ENCODE assay signal across 10 mouse cellular contexts in the genomic region with DNA sequence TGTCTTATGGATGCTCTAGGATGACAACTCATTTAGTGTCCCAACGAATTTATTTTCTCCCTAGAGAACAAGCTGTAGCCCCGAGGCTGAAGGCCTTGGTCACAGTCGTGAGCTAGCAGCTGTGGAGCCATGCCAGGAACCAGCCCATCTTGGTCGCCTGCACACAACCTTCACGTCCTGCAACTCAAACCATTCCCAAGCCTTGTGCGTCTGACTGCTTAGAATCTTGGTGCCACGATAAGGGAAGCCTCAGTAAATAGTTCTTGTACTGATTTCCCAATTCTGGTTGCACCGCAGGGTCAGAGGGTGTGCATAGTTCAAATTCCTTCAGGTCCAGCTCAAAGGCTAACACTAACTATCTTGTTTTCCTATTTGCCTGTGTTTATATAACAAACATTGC. TPM values are rescaled to one million over a fixed set of nuclear protein-coding genes. Genes with fewer than 3 reads are reported as not detected.
A peak's percentile ranks its signal among the peaks of the same experiment; 100 is the strongest.
DNase-seq lines count a peak whose midpoint lies in the region; ATAC-seq and TF ChIP-seq lines count a peak whose summit lies in the region.
"Had no signal": no experiment of that assay in that cellular context is flagged by ENCODE, and none has a peak within 500 bp of the region (broad histone marks: within the 10 kb centered on the region; RNA-seq: fewer than 3 reads in every experiment).

No protein-coding gene starts in this region.

- POLR2A ChIA-PET in Patski (lab: Charles Lee), result no interaction called here

- no peak for TF ChIP-seq POLR2A in cerebellum, adult 2 months (IDR thresholded peaks at IDR 0.05; ENCODE audit: borderline replicate concordance, insufficient read depth, low read length)

- 49% methylated on average over 8 of the region's 8 CpGs for WGBS in liver, postnatal 0 days (ENCODE audit: insufficient replicate concordance)
- whole genome bisulfite sequencing in forebrain, embryonic 12.5 days, result 80% methylated on average over 8 of the region's 8 CpGs
- 52% methylated on average over 8 of the region's 8 CpGs for WGBS in cerebellum, adult 2 months

- no peaks in the 10 kb centered on the region for H3K9me3 ChIP-seq in liver, postnatal 0 days (ENCODE audit: low read length)
- H3K9me3 ChIP-seq in forebrain, embryonic 12.5 days, result no peaks in the 10 kb centered on the region

- H3K27me3 ChIP-seq in Patski, result no peaks in the 10 kb centered on the region
- H3K27me3 ChIP-seq in liver, postnatal 0 days (ENCODE audit: insufficient read depth, low read length), result no peaks in the 10 kb centered on the region
- H3K27me3 ChIP-seq in forebrain, embryonic 12.5 days, result no peaks in the 10 kb centered on the region
- no peaks in the 10 kb centered on the region for H3K27me3 ChIP-seq in cerebellum, adult 2 months (ENCODE audit: control insufficient read depth, insufficient read depth, low read length)

- DNase-seq in Patski (ENCODE audit: low read depth, low spot score), result no peak
- DNase-seq in adrenal gland, postnatal 25 days, result peak; percentile 72
- DNase-seq in kidney, adult 18-20 months, result peak; percentile 72
- peak; percentile 44 for DNase-seq in liver, postnatal 0 days
- DNase-seq in spleen, postnatal 36 days (ENCODE audit: low spot score in 2 of 2), result no peak
- DNase-seq in cerebellum, adult 2 months, result no peak
- DNase-seq in layer of hippocampus, adult 11-12 months (ENCODE audit: low spot score), result no peak

- no peak for TF ChIP-seq CTCF in Patski (IDR thresholded peaks at IDR 0.05)
- TF ChIP-seq CTCF in liver, postnatal 0 days (IDR thresholded peaks at IDR 0.05; ENCODE audit: low read depth), result no peak
- TF ChIP-seq CTCF in cerebellum, adult 2 months (IDR thresholded peaks at IDR 0.05; ENCODE audit: borderline replicate concordance, insufficient read depth, low read depth, low read length), result no peak

- H3K36me3 ChIP-seq in liver, postnatal 0 days (replicated peaks; ENCODE audit: insufficient read depth, low read length), result peaks cover 7% of the 10 kb centered on the region; the same call in 1 of the 2 replicates
- H3K36me3 ChIP-seq in forebrain, embryonic 12.5 days (replicated peaks), result peaks cover 35% of the 10 kb centered on the region

- in situ Hi-C loops in Patski (cut with MboI; ENCODE audit: low pct_unique_long_range_greater_than_20kb), result no loop called here

- H3K4me3 ChIP-seq in liver, postnatal 0 days (ENCODE audit: low read depth, low read length), result 0 out of 2 replicates have a peak overlapping the region, but pooled peaks have one; percentile 3
- H3K4me3 ChIP-seq in forebrain, embryonic 12.5 days (replicated peaks), result no peak overlapping the region
- no peak overlapping the region for H3K4me3 ChIP-seq in cerebellum, adult 2 months (replicated peaks; ENCODE audit: insufficient read depth, low read depth, low read length)

- ATAC-seq in Patski, result peak; percentile 76
- ATAC-seq in liver, postnatal 0 days, result peak; percentile 78
- no peak for ATAC-seq in forebrain, embryonic 12.5 days (ENCODE audit: low FRiP score)
- ATAC-seq: forebrain, embryonic 16.5 days had no signal

- peaks cover 4% of the 10 kb centered on the region; the same call in 1 of the 2 replicates for H3K4me1 ChIP-seq in liver, postnatal 0 days (ENCODE audit: insufficient read depth)
- no peaks in the 10 kb centered on the region for H3K4me1 ChIP-seq in forebrain, embryonic 12.5 days
- no peaks in the 10 kb centered on the region for H3K4me1 ChIP-seq in cerebellum, adult 2 months (ENCODE audit: control insufficient read depth, insufficient read depth, low read length)

- H3K9ac ChIP-seq in liver, postnatal 0 days (replicated peaks), result no peak overlapping the region
- H3K9ac ChIP-seq in forebrain, embryonic 12.5 days, result no peak overlapping the region

- peak overlapping the region; percentile 46; the same call in 1 of the 2 replicates for H3K4me2 ChIP-seq in liver, postnatal 0 days (ENCODE audit: low read depth, low read length)
- no peak overlapping the region for H3K4me2 ChIP-seq in forebrain, embryonic 12.5 days

- peak overlapping the region; percentile 64 for H3K27ac ChIP-seq in liver, postnatal 0 days (ENCODE audit: low read depth)
- no peak overlapping the region for H3K27ac ChIP-seq in forebrain, embryonic 12.5 days
- no peak overlapping the region for H3K27ac ChIP-seq in cerebellum, adult 2 months (ENCODE audit: insufficient read depth, low read length)

- TF ChIP-seq EP300 in liver, postnatal 0 days (IDR thresholded peaks at IDR 0.05; ENCODE audit: low read depth), result peak; percentile 68; the same call in 1 of the 2 replicates

- CTCF ChIA-PET in Patski (lab: Charles Lee), result interaction anchor here (1.0 to 1.3 kb wide), 3 partner anchors 9 to 44 kb away, joined by 3 to 5 read pairs (median 3); no protein-coding TSS in a partner anchor

RNA-seq across cellular contexts. Expression of a gene that starts 52.3 kb away (rescaled TPM):
- polyA plus RNA-seq in Patski (2021), result 144 TPM
- 89.6 and 113 TPM in 2 replicates for total RNA-seq in adrenal gland, postnatal 25 days (2021)
- 76.8 and 90.8 TPM in 2 replicates for polyA plus RNA-seq in liver, postnatal 0 days (2015; fragmentation: Nextera tagmentation; extraction: Ambion mirVana)
- polyA plus RNA-seq in forebrain, embryonic 12.5 days (2016; fragmentation: Nextera tagmentation; extraction: Ambion mirVana), result 65.9 and 71.1 TPM in 2 replicates
- polyA plus RNA-seq in cerebellum, adult 2 months (2012; rRNA removed), result 78.8 and 81.0 TPM in 2 replicates
- total RNA-seq: megakaryocyte progenitor cell, adult 5-6 weeks had no signal

Comparison
In these comparisons a context has a peak if more than half of its experiments do, and no peak if none do; other contexts are left out.
1. DNase-seq: peak in adrenal gland, postnatal 25 days (single experiment), kidney, adult 18-20 months (single experiment) and liver, postnatal 0 days (single experiment); none in Patski (single experiment), spleen, postnatal 36 days (0 of 2), cerebellum, adult 2 months (0 of 2) and layer of hippocampus, adult 11-12 months (single experiment).